Mouse (Mus musculus) mesoderm, embryonic 11.5 days (tissue): ENCODE measurements around the gene Nol3.
"Not testable (repeated sequence)": the region's sequence is repeated elsewhere in the genome, so short reads cannot be mapped to it uniquely, and the experiment has no call there.

ENCODE experiments used
- DNase-seq: peaks from one replicate; pipeline ENCODE4 v3.0.0-alpha.2; 2012; ENCODE audit warnings: low read depth, low spot score

Gene Nol3

GRCm38 (mm10) chr8:105275840-105276239 lies at the start of gene Nol3:
Nol3 (plus strand) TSS chr8:105276140.
- no peak for DNase-seq

- no peak for DNase-seq
Observed at GRCm38 (mm10) chr8:105231503-105232320, 44.2 kb upstream of the Nol3 start.

- DNase-seq, result not testable (repeated sequence)
Observed at GRCm38 (mm10) chr8:105232321-105232693, 43.6 kb upstream of the Nol3 start.

GRCm38 (mm10) chr8:105233126-105233935 lies 42.6 kb upstream of the Nol3 start:
- no peak for DNase-seq

- DNase-seq, result no peak
Observed at GRCm38 (mm10) chr8:105235206-105235605, 40.7 kb upstream of the Nol3 start.

GRCm38 (mm10) chr8:105237442-105238142 lies 38.3 kb upstream of the Nol3 start:
- no peak for DNase-seq

GRCm38 (mm10) chr8:105241016-105241415 lies 34.9 kb upstream of the Nol3 start:
- no peak for DNase-seq

GRCm38 (mm10) chr8:105251954-105252353 lies 24.0 kb upstream of the Nol3 start:
- no peak for DNase-seq

GRCm38 (mm10) chr8:105252680-105253537 lies 23.0 kb upstream of the Nol3 start:
- DNase-seq, result no peak

- no peak for DNase-seq
Observed at GRCm38 (mm10) chr8:105253766-105254151, 22.2 kb upstream of the Nol3 start.

- DNase-seq, result peak; percentile 90
Observed at GRCm38 (mm10) chr8:105254152-105254965, 21.6 kb upstream of the Nol3 start.

GRCm38 (mm10) chr8:105254966-105255350 lies 21.0 kb upstream of the Nol3 start, which contains the start of gene B3gnt9:
B3gnt9 (minus strand) TSS chr8:105255153.
- peak; percentile 56 for DNase-seq

- DNase-seq, result no peak
Observed at GRCm38 (mm10) chr8:105257318-105258114, 18.4 kb upstream of the Nol3 start.

GRCm38 (mm10) chr8:105258911-105259720 lies 16.8 kb upstream of the Nol3 start:
- no peak for DNase-seq

- peak; percentile 90 for DNase-seq
Observed at GRCm38 (mm10) chr8:105259721-105260320, 16.1 kb upstream of the Nol3 start.

- no peak for DNase-seq
Observed at GRCm38 (mm10) chr8:105260371-105261099, 15.4 kb upstream of the Nol3 start.

GRCm38 (mm10) chr8:105261326-105261980 lies 14.5 kb upstream of the Nol3 start:
- no peak for DNase-seq
